Mouse (Mus musculus): ENCODE results near the gene Treh. TPM values are rescaled to one million over a fixed set of nuclear protein-coding genes. Genes with fewer than 3 reads are reported as not detected.

Treh gene
- polyA plus RNA-seq, 1 experiment from 2014 or later: not detected

DNA sequence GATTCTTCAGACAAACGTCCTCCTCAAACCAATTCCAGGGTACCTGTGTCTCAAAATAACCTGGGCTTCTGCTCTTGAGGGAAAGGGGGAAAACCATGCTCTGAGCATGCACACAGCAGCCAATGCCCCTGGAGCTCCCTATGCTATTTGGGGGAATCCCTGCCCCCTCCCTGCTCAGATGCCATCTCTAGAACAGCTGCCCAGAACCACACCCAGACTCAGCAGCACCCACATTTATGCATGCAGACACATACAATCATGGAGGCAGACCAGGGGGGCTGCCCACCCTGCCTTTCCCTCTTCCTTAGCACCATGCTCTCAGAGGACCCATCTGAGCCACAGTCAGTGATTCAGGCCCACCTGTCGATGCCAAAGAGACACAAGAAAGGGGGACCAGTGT is 40.5 kb downstream of the Treh start:
- no peak overlapping the region for H3K4me3 ChIP-seq (ENCODE audit: low read depth, low read length)
- no peaks in the 10 kb centered on the region for H3K9me3 ChIP-seq (ENCODE audit: control insufficient read depth, low read length)
- H3K4me2 ChIP-seq (ENCODE audit: low read depth, low read length, severe bottlenecking): no peak overlapping the region
- no peaks in the 10 kb centered on the region; the same call in 1 of the 2 replicates for H3K36me3 ChIP-seq (ENCODE audit: control insufficient read depth, insufficient read depth, low read length)
- ATAC-seq (replicated peaks; ENCODE audit: low FRiP score): no peak
- H3K4me1 ChIP-seq (replicated peaks; ENCODE audit: control insufficient read depth, insufficient read depth, low read length): peaks cover 8% of the 10 kb centered on the region
- H3K9ac ChIP-seq (ENCODE audit: low read length): no peak overlapping the region
- no peaks in the 10 kb centered on the region for H3K27me3 ChIP-seq (ENCODE audit: control insufficient read depth, insufficient read depth, low read length)
- DNase-seq (ENCODE audit: low spot score): no peak
- no peak overlapping the region for H3K27ac ChIP-seq (ENCODE audit: low read depth, low read length)
- 64% methylated on average over 2 of the region's 2 CpGs for WGBS

DNA sequence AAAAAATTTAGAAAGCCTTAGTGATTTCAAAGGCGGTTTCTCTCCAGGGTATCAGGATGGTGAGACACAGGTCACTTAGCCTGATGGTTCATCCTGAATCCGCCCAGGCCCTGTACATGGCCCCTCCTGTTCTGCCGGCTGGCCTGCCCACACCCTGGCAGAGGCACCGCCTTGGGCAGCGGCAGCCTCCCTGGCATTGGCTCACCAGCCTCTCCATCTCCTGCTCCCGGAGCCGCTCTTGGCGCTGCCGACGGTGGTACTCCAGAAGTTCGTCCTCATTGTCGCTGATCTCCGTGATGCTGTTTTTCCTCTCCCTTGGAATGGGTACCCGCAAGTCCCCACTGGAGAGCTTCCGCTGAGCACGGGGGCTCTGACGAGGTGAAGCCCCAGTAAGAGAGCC is 42.1 kb downstream of the Treh start:
- Histone ChIP-seq H3K27ac (ENCODE audit: low read depth, low read length) (no peak overlapping the region), H3K36me3 (ENCODE audit: control insufficient read depth, insufficient read depth, low read length) (no peaks in the 10 kb centered on the region; the same call in 1 of the 2 replicates), H3K4me3 (ENCODE audit: low read depth, low read length) (no peak overlapping the region), H3K9ac (ENCODE audit: low read length) (no peak overlapping the region), H3K9me3 (ENCODE audit: control insufficient read depth, low read length) (no peaks in the 10 kb centered on the region), H3K4me1 (replicated peaks; ENCODE audit: control insufficient read depth, insufficient read depth, low read length) (peaks cover 10% of the 10 kb centered on the region; the same call in 1 of the 2 replicates), H3K27me3 (ENCODE audit: control insufficient read depth, insufficient read depth, low read length) (no peaks in the 10 kb centered on the region), H3K4me2 (ENCODE audit: low read depth, low read length, severe bottlenecking) (no peak overlapping the region)
- 88% methylated on average over 17 of the region's 17 CpGs for WGBS
- DNase-seq (ENCODE audit: low spot score) (no peak), ATAC-seq (replicated peaks; ENCODE audit: low FRiP score) (no peak)

DNA sequence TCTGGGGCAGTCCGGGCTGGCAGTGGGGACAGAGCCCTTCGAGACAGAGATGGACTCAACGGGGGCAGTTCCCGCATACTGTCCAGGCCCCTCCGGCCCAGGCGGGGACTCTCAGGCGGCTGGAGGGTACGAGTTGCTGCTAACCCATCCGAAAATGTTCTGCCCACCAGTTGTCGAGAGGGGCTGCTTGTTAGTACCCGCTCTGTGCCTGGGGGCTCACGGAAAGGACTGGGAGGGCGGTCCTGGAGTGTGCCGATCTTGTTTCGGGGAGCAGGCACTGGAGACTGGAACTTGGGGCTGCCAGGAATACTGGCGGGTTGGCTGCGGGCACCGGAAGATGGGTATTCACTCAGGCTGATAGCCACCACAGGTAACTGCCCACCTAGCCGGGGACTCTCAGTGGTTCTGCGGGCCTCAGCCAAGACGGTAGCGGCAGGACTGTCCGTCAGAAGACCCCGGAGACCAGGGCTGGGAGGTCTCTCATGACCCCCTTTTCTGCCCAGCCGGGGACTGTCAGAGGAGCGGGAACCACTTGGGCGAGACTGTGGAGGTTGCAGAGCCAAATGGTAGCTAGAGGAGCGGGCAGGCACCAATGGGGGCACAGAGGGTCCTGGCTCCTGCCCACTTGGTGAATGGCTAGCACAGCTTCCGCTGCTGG is 42.8 kb downstream of the Treh start:
- no peaks in the 10 kb centered on the region for H3K9me3 ChIP-seq (ENCODE audit: control insufficient read depth, low read length)
- DNase-seq (ENCODE audit: low spot score) (no peak), ATAC-seq (replicated peaks; ENCODE audit: low FRiP score) (no peak)
- H3K36me3 ChIP-seq (ENCODE audit: control insufficient read depth, insufficient read depth, low read length): no peaks in the 10 kb centered on the region; the same call in 1 of the 2 replicates
- no peaks in the 10 kb centered on the region for H3K27me3 ChIP-seq (ENCODE audit: control insufficient read depth, insufficient read depth, low read length)
- no peak overlapping the region for H3K27ac ChIP-seq (ENCODE audit: low read depth, low read length)
- H3K4me2 ChIP-seq (ENCODE audit: low read depth, low read length, severe bottlenecking): no peak overlapping the region
- WGBS: 95% methylated on average over 29 of the region's 29 CpGs
- H3K4me3 ChIP-seq (ENCODE audit: low read depth, low read length): no peak overlapping the region
- H3K9ac ChIP-seq (ENCODE audit: low read length): no peak overlapping the region
- H3K4me1 ChIP-seq (replicated peaks; ENCODE audit: control insufficient read depth, insufficient read depth, low read length): peaks cover 15% of the 10 kb centered on the region; the same call in 1 of the 2 replicates

DNA sequence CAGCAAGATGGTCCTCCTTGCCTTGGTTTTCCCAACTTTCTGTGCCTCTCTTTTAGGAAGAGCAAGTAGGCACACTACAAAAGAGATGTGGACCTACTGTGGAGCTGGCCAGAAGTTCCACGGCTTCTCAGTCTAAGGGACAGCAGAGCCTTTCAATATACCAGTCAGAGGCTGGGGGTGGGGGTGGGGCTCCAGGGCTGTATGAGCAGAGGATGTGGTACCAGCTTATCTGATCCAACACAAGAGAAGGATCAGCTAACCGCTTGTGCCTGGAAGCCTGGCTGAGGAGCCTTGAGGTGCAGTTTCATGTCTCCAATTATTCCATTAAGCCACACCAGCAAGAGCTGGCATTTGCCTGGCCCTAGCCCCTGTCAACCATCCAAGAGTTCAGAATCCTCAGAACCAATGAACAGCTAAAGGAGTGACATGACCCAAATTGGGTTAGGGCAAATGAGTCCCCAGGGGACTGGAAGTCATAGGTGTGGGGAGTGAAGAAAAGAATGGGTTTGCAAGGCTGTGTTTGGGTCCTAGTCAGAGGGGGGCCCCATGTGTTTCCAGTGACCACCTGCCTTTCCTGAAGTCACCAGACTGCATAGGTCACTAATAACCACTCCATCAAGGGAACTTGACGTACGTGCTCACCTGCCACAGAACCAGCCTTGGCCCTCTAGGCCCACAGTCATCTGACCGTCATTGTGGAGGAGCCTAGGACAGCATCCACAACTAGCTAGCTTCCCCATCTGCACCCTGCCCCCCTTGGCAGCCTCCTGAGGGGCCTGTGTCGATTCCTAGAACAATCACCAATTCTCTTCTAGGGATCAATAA is 44.2 kb downstream of the Treh start:
- ATAC-seq (replicated peaks; ENCODE audit: low FRiP score) (no peak), DNase-seq (ENCODE audit: low spot score) (no peak)
- Histone ChIP-seq H3K4me2 (ENCODE audit: low read depth, low read length, severe bottlenecking) (no peak overlapping the region), H3K36me3 (ENCODE audit: control insufficient read depth, insufficient read depth, low read length) (no peaks in the 10 kb centered on the region; the same call in 1 of the 2 replicates), H3K9ac (ENCODE audit: low read length) (no peak overlapping the region), H3K27ac (ENCODE audit: low read depth, low read length) (no peak overlapping the region), H3K9me3 (ENCODE audit: control insufficient read depth, low read length) (no peaks in the 10 kb centered on the region), H3K4me3 (ENCODE audit: low read depth, low read length) (no peak overlapping the region), H3K27me3 (ENCODE audit: control insufficient read depth, insufficient read depth, low read length) (no peaks in the 10 kb centered on the region), H3K4me1 (replicated peaks; ENCODE audit: control insufficient read depth, insufficient read depth, low read length) (peaks cover 19% of the 10 kb centered on the region; the same call in 1 of the 2 replicates)
- 83% methylated on average over 6 of the region's 6 CpGs for WGBS

DNA sequence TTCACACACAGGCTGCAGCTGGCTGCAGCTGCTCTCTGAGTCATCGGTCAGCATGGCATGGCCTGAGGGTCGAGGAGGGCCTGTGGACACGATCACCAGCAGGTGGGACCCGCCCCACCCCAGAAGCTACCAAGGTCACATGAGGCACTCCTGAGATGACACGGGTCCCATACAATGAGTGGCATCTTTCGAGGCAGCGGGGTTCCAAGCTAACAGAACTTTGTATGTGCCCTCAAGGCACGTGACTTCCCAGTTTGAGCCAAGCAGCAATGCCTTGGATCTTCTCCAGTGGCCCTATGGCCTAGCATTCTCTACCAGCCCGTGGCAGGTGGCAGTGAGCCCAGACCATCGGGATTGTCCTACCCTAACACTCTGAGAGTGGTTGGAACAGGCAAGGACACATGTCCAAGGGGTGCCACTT is 44.8 kb downstream of the Treh start:
- Histone ChIP-seq H3K4me1 (replicated peaks; ENCODE audit: control insufficient read depth, insufficient read depth, low read length) (peaks cover 19% of the 10 kb centered on the region; the same call in 1 of the 2 replicates), H3K9ac (ENCODE audit: low read length) (no peak overlapping the region), H3K9me3 (ENCODE audit: control insufficient read depth, low read length) (no peaks in the 10 kb centered on the region), H3K36me3 (ENCODE audit: control insufficient read depth, insufficient read depth, low read length) (no peaks in the 10 kb centered on the region; the same call in 1 of the 2 replicates), H3K27me3 (ENCODE audit: control insufficient read depth, insufficient read depth, low read length) (no peaks in the 10 kb centered on the region), H3K4me2 (ENCODE audit: low read depth, low read length, severe bottlenecking) (no peak overlapping the region), H3K4me3 (ENCODE audit: low read depth, low read length) (no peak overlapping the region), H3K27ac (ENCODE audit: low read depth, low read length) (no peak overlapping the region)
- ATAC-seq (replicated peaks; ENCODE audit: low FRiP score): no peak
- DNase-seq (ENCODE audit: low spot score): no peak
- 91% methylated on average over 10 of the region's 10 CpGs for WGBS

DNA sequence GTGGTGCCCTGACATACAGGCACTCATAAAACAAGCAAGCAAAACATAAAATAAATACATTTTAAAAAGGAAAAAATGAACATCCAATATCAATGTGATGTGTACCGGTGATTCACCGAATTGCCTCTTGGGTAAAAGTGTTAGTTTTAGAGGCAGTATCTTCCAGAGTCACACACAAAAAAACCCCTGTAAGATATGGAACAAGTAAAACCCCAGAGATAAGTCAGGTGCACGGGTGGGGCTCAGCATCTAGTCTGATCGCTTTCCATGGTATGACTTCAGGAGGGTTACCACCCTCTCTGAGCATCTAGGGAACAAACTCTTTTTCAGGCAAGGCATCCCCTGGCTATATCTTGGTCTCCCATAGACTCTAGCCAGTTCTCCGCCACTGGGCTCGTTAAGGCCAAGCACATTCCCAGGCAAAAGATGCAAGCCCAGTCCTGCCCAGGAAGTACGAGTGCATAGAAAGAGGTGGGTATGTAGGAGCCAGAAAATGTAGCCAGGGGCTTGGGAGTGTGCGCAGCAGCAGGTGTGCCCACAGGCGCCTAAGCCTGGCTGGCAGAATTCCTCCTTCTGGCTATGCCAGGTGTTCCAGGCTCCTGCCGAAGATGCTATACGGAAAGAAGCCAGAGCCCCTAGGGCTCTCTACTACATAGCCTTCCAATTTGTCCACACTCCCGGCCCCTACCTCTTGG is 46.1 kb downstream of the Treh start:
- no peak overlapping the region for H3K27ac ChIP-seq (ENCODE audit: low read depth, low read length)
- no peaks in the 10 kb centered on the region for H3K27me3 ChIP-seq (ENCODE audit: control insufficient read depth, insufficient read depth, low read length)
- ATAC-seq (replicated peaks; ENCODE audit: low FRiP score) (no peak), DNase-seq (ENCODE audit: low spot score) (no peak)
- no peak overlapping the region for H3K9ac ChIP-seq (ENCODE audit: low read length)
- 87% methylated on average over 12 of the region's 12 CpGs for WGBS
- no peaks in the 10 kb centered on the region; the same call in 1 of the 2 replicates for H3K36me3 ChIP-seq (ENCODE audit: control insufficient read depth, insufficient read depth, low read length)
- H3K4me1 ChIP-seq (replicated peaks; ENCODE audit: control insufficient read depth, insufficient read depth, low read length): peaks cover 21% of the 10 kb centered on the region; the same call in 1 of the 2 replicates
- no peak overlapping the region for H3K4me3 ChIP-seq (ENCODE audit: low read depth, low read length)
- H3K9me3 ChIP-seq (ENCODE audit: control insufficient read depth, low read length): no peaks in the 10 kb centered on the region
- no peak overlapping the region for H3K4me2 ChIP-seq (ENCODE audit: low read depth, low read length, severe bottlenecking)

DNA sequence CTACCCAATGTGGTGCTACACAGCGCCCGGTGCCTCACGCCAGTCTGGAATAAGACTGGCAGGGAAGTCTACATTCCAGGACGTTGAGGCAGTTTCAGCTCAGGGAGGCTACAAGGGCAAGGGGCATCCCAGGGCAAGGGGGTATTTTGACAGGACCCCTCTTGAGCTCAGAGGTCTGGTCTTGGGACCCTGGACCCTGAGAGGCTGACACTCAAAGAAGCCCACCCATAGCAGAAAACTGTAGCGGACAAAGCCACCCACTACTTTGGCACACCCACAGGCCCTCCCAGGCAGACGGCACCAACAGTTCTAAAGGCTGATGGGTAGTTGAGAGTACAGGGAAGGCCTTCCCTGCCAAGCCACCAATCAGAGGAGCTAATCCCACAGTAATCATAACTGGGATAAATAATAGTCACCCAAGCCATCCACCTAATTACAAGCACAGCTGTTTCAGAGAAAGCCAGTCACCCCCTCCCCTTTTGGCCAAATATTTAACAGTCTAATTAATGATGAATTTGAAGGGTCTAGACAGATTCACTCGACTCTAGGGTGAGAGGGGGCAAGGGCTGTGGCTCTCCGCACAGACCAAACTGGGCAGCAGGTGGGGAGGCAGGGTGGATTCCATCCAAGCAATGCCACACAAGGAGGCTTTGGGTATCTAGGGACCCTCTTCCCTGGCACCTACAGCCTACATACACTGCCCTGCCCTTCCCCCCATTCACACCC is 46.8 kb downstream of the Treh start:
- H3K9ac ChIP-seq (ENCODE audit: low read length): peak overlapping the region; percentile 91
- DNase-seq (ENCODE audit: low spot score) (no peak), ATAC-seq (replicated peaks; ENCODE audit: low FRiP score) (no peak)
- H3K36me3 ChIP-seq (ENCODE audit: control insufficient read depth, insufficient read depth, low read length): no peaks in the 10 kb centered on the region; the same call in 1 of the 2 replicates
- peak overlapping the region; percentile 65 for H3K4me3 ChIP-seq (ENCODE audit: low read depth, low read length)
- H3K27me3 ChIP-seq (ENCODE audit: control insufficient read depth, insufficient read depth, low read length): no peaks in the 10 kb centered on the region
- no peaks in the 10 kb centered on the region for H3K9me3 ChIP-seq (ENCODE audit: control insufficient read depth, low read length)
- H3K4me2 ChIP-seq (ENCODE audit: low read depth, low read length, severe bottlenecking): peak overlapping the region; percentile 58
- H3K4me1 ChIP-seq (replicated peaks; ENCODE audit: control insufficient read depth, insufficient read depth, low read length): peaks cover 22% of the 10 kb centered on the region; the same call in 1 of the 2 replicates
- WGBS: 84% methylated on average over 8 of the region's 8 CpGs
- no peak overlapping the region for H3K27ac ChIP-seq (ENCODE audit: low read depth, low read length)
